Mouse (Mus musculus) myocyte (in vitro differentiated cells): Measurements from ENCODE around the gene Mapkapk3.

Experiments
- CEBPB ChIP-seq: IDR thresholded peaks from 2 replicates; pipeline ENCODE4 v1.6.1; 2011; ENCODE audit warnings: mild to moderate bottlenecking, moderate library complexity; ENCODE audit not compliant: poor library complexity, insufficient read depth, severe bottlenecking
- E2F4 ChIP-seq: IDR thresholded peaks from one replicate; pipeline ENCODE4 v1.6.1; 2011; ENCODE audit warnings: mild to moderate bottlenecking, control low read depth, moderate library complexity; ENCODE audit not compliant: insufficient read depth
- MAX ChIP-seq: IDR thresholded peaks from one replicate; pipeline ENCODE4 v1.6.1; 2011; ENCODE audit warnings: low read depth, mild to moderate bottlenecking, control low read depth
- MYOD1 ChIP-seq, 3 experiments: IDR thresholded peaks; one replicate each; pipeline ENCODE4 v1.6.1; 2011; ENCODE audit warnings: control low read depth in 2 of 3, low read depth in 2 of 3, mild to moderate bottlenecking in 2 of 3, moderate library complexity in 1 of 3; ENCODE audit not compliant: insufficient read length in 2 of 3, control insufficient read depth in 1 of 3
- MYOG ChIP-seq, 3 experiments: IDR thresholded peaks; one replicate each; pipeline ENCODE4 v1.6.1; 2011; ENCODE audit warnings: control low read depth in 2 of 3, low read depth in 2 of 3, mild to moderate bottlenecking in 2 of 3; ENCODE audit not compliant: insufficient read length in 2 of 3, control insufficient read depth in 1 of 3, insufficient read depth in 1 of 3
- POLR2A ChIP-seq: IDR thresholded peaks from one replicate; pipeline ENCODE4 v1.6.1; 2011; ENCODE audit warnings: low read depth, mild to moderate bottlenecking, control low read depth, moderate library complexity; ENCODE audit not compliant: insufficient read length
- SRF ChIP-seq: IDR thresholded peaks from one replicate; pipeline ENCODE4 v1.6.1; 2011; ENCODE audit warnings: low read depth; ENCODE audit not compliant: control insufficient read depth, insufficient read length
- TCF12 ChIP-seq: IDR thresholded peaks from one replicate; pipeline ENCODE4 v1.6.1; 2011; ENCODE audit warnings: mild to moderate bottlenecking, control low read depth; ENCODE audit not compliant: poor library complexity, insufficient read depth, severe bottlenecking

GRCm38 (mm10) chr9:107297059-107297458 is 7.4 kb upstream of the Mapkapk3 start:
- TF ChIP-seq MYOD1 (IDR thresholded peaks at IDR 0.05; ENCODE audit: control insufficient read depth in 1 of 3, insufficient read length in 2 of 3, low read depth in 2 of 3) (no peak), POLR2A (no peak), TCF12 (no peak), CEBPB (no peak), MYOG (IDR thresholded peaks at IDR 0.05; ENCODE audit: control insufficient read depth in 1 of 3, insufficient read depth in 1 of 3, insufficient read length in 2 of 3, low read depth in 2 of 3) (no peak), E2F4 (no peak), MAX (no peak), SRF (no peak)
